Mouse (Mus musculus) liver, embryonic 14 days (tissue): ENCODE results near the gene Hpdl. TPM values are rescaled to one million over a fixed set of nuclear protein-coding genes. Genes with fewer than 3 reads are reported as not detected.

Experiments used
- polyA plus RNA-seq: library from polyadenylated mRNA; depleted of rRNA; stranded (reverse); fragments of >200 nt; gene quantifications from 2 replicates; pipeline ENCODE4 v1.2.3, GENCODE M21; 2012; rRNA removed

Hpdl gene
- polyA plus RNA-seq = 0.15 and 0.16 TPM in 2 replicates

DNA sequence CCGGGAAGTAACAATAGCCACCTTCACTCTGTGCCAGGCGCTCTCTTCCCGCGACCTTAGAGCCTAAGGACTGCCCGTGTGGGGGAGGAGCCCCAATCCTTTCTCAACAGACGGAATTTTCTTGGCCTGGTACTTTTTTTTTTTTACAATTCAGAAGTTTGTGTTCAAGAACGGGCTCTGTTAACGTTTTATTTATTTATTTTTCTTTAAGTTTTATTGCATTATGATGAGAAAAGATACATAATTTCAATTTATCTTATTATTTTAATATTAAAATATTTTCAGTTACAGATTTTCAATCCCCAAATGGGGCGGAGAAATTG lies at the start of gene Hpdl:
Hpdl (minus strand) TSS at position 14 of the 323 bp plus-strand sequence.

GRCm38 (mm10) chr4:116807197-116808129 lies 14.0 kb downstream of the Hpdl start, which contains the start of the genes Toe1 and Mutyh:
TSS of gene Toe1 (minus strand) at chr4:116807640.
TSS of gene Mutyh (plus strand) at chr4:116807723.

Other genes starting within 250 kb of the Hpdl start
- 1.3 and 1.8 TPM in 2 replicates for gene Ccdc17, start 225.1 kb downstream of the Hpdl start, polyA plus RNA-seq
- 52.2 and 53.4 TPM in 2 replicates for gene Nasp, start 193.8 kb downstream of the Hpdl start, polyA plus RNA-seq
- gene Akr1a1, start 170.0 kb downstream of the Hpdl start, polyA plus RNA-seq = 182 and 209 TPM in 2 replicates
- 252 and 271 TPM in 2 replicates for gene Prdx1, start 136.2 kb downstream of the Hpdl start, polyA plus RNA-seq
- 7.7 and 8.4 TPM in 2 replicates for gene Mmachc, start 113.3 kb downstream of the Hpdl start, polyA plus RNA-seq
- gene Ccdc163, start 113.2 kb downstream of the Hpdl start, polyA plus RNA-seq = 14.5 and 17.2 TPM in 2 replicates
- gene Tesk2, start 100.8 kb downstream of the Hpdl start, polyA plus RNA-seq = 1.6 and 1.7 TPM in 2 replicates
- 13.7 and 15.7 TPM in 2 replicates for gene Toe1, start 14.1 kb downstream of the Hpdl start, polyA plus RNA-seq
- gene Mutyh, start 14.0 kb downstream of the Hpdl start, polyA plus RNA-seq = 3.1 and 3.7 TPM in 2 replicates
- gene Zswim5, start 55.7 kb upstream of the Hpdl start, polyA plus RNA-seq = 0.03 TPM in 2 replicates
- gene Urod, start 172.7 kb upstream of the Hpdl start, polyA plus RNA-seq = 397 and 450 TPM in 2 replicates
- 8.5 and 9.4 TPM in 2 replicates for gene Hectd3, start 173.6 kb upstream of the Hpdl start, polyA plus RNA-seq
- 17.6 and 18.6 TPM in 2 replicates for gene Eif2b3, start 197.7 kb upstream of the Hpdl start, polyA plus RNA-seq